Comparison of ENCODE assay signal across 9 mouse cellular contexts in the genomic region with DNA sequence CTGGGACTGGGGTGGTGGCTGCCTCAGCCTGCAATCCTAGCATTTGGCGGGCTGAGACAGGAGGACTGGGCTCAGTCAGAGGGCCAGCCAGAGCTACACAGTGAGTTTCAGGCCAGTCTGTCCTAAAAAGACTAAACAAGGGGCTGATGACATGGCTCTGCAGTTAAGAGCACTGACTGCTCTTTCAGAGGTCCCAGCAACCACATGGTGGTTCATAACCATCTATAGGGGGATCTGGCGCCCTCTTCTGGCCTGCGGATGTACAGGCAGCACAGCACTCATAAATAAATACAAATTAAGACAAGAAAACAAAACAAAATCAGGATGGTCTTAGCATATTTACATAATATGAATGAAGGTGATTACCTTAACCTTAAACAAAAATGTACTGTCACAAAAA. TPM values are rescaled to one million over a fixed set of nuclear protein-coding genes. Genes with fewer than 3 reads are reported as not detected.
DNase-seq lines count a peak whose midpoint lies in the region; ATAC-seq lines count a peak whose summit lies in the region.
"Had no signal": no experiment of that assay in that cellular context is flagged by ENCODE, and none has a peak within 500 bp of the region (broad histone marks: within the 10 kb centered on the region; RNA-seq: fewer than 3 reads in every experiment).

No protein-coding gene starts in this region.

- peaks cover 11% of the 10 kb centered on the region; the same call in 1 of the 2 replicates for H3K36me3 ChIP-seq in heart, embryonic 11.5 days (ENCODE audit: control insufficient read depth, insufficient read depth, low read length)
- H3K36me3 ChIP-seq in lung, embryonic 16.5 days (ENCODE audit: control insufficient read depth, insufficient read depth, low read length), result peaks cover 18% of the 10 kb centered on the region

- H3K4me2 ChIP-seq in heart, embryonic 11.5 days, result peak overlapping the region; percentile 86
- peak overlapping the region; percentile 86; the same call in 1 of the 2 replicates for H3K4me2 ChIP-seq in lung, embryonic 16.5 days (ENCODE audit: low read depth, low read length)

- peak overlapping the region; percentile 68 for H3K4me3 ChIP-seq in heart, embryonic 11.5 days (ENCODE audit: low read depth, low read length)
- no peak overlapping the region; the same call in 1 of the 2 replicates for H3K4me3 ChIP-seq in lung, embryonic 16.5 days (ENCODE audit: low read length)

- H3K9ac ChIP-seq in heart, embryonic 11.5 days (ENCODE audit: low read depth, low read length), result no peak overlapping the region
- H3K9ac ChIP-seq in lung, embryonic 16.5 days (ENCODE audit: low read length), result no peak overlapping the region

- H3K27me3 ChIP-seq in heart, embryonic 11.5 days (ENCODE audit: control insufficient read depth, insufficient read depth, low read length), result no peaks in the 10 kb centered on the region
- H3K27me3 ChIP-seq in lung, embryonic 16.5 days (ENCODE audit: control insufficient read depth, insufficient read depth, low read depth, low read length), result no peaks in the 10 kb centered on the region

- H3K9me3 ChIP-seq in heart, embryonic 11.5 days (replicated peaks; ENCODE audit: control insufficient read depth, low read length), result no peaks in the 10 kb centered on the region
- H3K9me3 ChIP-seq in lung, embryonic 16.5 days (ENCODE audit: control insufficient read depth, low read length), result no peaks in the 10 kb centered on the region

- no peak for ATAC-seq in heart, embryonic 11.5 days (replicated peaks; ENCODE audit: insufficient number of reproducible peaks, low FRiP score, low TSS enrichment)
- ATAC-seq in lung, embryonic 16.5 days (ENCODE audit: low read depth), result no peak

- peaks cover 8% of the 10 kb centered on the region for H3K4me1 ChIP-seq in heart, embryonic 11.5 days (ENCODE audit: control insufficient read depth, insufficient read depth, low read length)
- peaks cover 11% of the 10 kb centered on the region for H3K4me1 ChIP-seq in lung, embryonic 16.5 days (replicated peaks; ENCODE audit: control insufficient read depth, insufficient read depth, low read length)

- no peak overlapping the region for H3K27ac ChIP-seq in heart, embryonic 11.5 days (ENCODE audit: low read depth, low read length)
- H3K27ac ChIP-seq in lung, embryonic 16.5 days (ENCODE audit: low read length), result no peak overlapping the region

- DNase-seq in CD4-positive helper T cell, adult 2 months (ENCODE audit: low read depth, low spot score), result peak; percentile 85
- DNase-seq in ZHBTc4 (ENCODE audit: low read depth, low spot score), result peak; percentile 87
- peak; percentile 83 for DNase-seq in embryo, embryonic 11 days
- peak; percentile 85 for DNase-seq in kidney, postnatal 10 days
- peak; percentile 76 for DNase-seq in retina, embryonic 14.5 days (ENCODE audit: low spot score)
- DNase-seq in thymus, postnatal 4 days, result peak; percentile 95

- WGBS in heart, embryonic 11.5 days (ENCODE audit: insufficient replicate concordance), result 27% methylated on average over 3 of the region's 3 CpGs
- 33% methylated on average over 3 of the region's 3 CpGs for WGBS in lung, embryonic 16.5 days

RNA-seq across cellular contexts. Expression of a gene that starts 1.4 kb away (rescaled TPM):
- polyA plus RNA-seq in heart, embryonic 11.5 days (2014; fragmentation: Nextera tagmentation; extraction: Ambion mirVana), result 149 and 150 TPM in 2 replicates
- 188 and 193 TPM in 2 replicates for polyA plus RNA-seq in lung, embryonic 16.5 days (2015; fragmentation: Nextera tagmentation; extraction: Ambion mirVana)

RNA-seq across cellular contexts. Expression of a gene that starts 10.0 kb away (rescaled TPM):
- 331 and 353 TPM in 2 replicates for polyA plus RNA-seq in heart, embryonic 11.5 days (2014; fragmentation: Nextera tagmentation; extraction: Ambion mirVana)
- polyA plus RNA-seq in lung, embryonic 16.5 days (2015; fragmentation: Nextera tagmentation; extraction: Ambion mirVana), result 454 and 489 TPM in 2 replicates

RNA-seq across cellular contexts. Expression of a gene that starts 17.3 kb away (rescaled TPM):
- 59.5 and 61.5 TPM in 2 replicates for polyA plus RNA-seq in heart, embryonic 11.5 days (2014; fragmentation: Nextera tagmentation; extraction: Ambion mirVana)
- polyA plus RNA-seq in lung, embryonic 16.5 days (2015; fragmentation: Nextera tagmentation; extraction: Ambion mirVana), result 82.0 and 87.7 TPM in 2 replicates

RNA-seq across cellular contexts. Expression of a gene that starts 49.1 kb away (rescaled TPM):
- polyA plus RNA-seq in heart, embryonic 11.5 days (2014; fragmentation: Nextera tagmentation; extraction: Ambion mirVana), result 54.0 and 68.6 TPM in 2 replicates
- 2.0 and 6.2 TPM in 2 replicates for polyA plus RNA-seq in lung, embryonic 16.5 days (2015; fragmentation: Nextera tagmentation; extraction: Ambion mirVana)
- polyA plus RNA-seq: large intestine, adult 2 months had no signal
